Mouse (Mus musculus) retina, embryonic 14.5 days (tissue): ENCODE measurements around the gene Zfp612.

Experiments
- DNase-seq: peaks from one replicate; pipeline ENCODE4 v3.0.0-alpha.2; 2015; ENCODE audit warnings: low spot score

The Zfp612 gene

GRCm38 (mm10) chr8:110134236-110134635, 54.7 kb downstream of the Zfp612 start:
- DNase-seq, result no peak

GRCm38 (mm10) chr8:110135515-110135914, 56.0 kb downstream of the Zfp612 start:
- DNase-seq, result no peak

- DNase-seq, result no peak
Observed at GRCm38 (mm10) chr8:110140156-110140555, 60.6 kb downstream of the Zfp612 start.

GRCm38 (mm10) chr8:110140770-110141169, 61.2 kb downstream of the Zfp612 start:
- DNase-seq, result no peak
